8 mouse cellular contexts compared by ENCODE assay signal in the genomic region with DNA sequence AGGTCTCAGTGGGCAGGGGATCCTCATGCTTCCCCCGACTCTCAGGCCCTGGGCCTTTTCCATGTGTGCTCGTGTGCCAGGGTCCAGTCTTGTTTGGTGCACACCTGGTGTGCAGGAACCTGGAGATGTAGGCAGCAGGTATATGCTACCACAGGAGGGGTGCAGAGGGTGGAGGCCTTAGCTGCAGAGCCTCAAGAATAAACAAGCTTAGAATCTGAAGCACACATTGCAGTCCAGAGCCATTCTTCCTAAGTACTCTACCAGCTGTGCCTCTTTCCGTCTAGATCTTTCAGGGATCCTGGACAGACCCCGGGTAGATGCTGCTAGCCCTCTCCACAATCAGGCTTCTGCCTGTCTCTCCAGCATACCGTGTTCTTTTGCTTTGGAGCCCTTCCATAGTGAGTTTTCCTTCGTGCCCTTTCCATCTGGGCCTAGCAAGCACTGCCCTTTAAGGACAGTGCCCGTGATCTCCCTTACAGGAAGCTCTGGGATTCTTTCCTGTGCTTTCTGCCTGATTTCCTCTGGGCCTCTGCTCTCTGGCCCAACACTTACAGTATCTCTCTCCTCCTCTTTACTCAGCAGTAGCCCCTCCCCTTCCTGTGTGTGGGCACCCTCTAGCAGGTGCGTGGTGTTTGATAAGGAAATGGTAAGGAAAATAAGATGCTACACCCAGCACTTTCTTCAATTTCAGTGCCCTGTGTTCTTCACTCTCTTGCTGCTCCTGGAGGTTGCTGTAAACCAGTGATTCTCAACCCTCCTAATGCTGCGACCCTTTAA. TPM values are rescaled to one million over a fixed set of nuclear protein-coding genes. Genes with fewer than 3 reads are reported as not detected.
A peak's percentile ranks its signal among the peaks of the same experiment; 100 is the strongest.
DNase-seq lines count a peak whose midpoint lies in the region; ATAC-seq and TF ChIP-seq lines count a peak whose summit lies in the region.

No protein-coding gene starts in this region.

- DNase-seq in lung, embryonic 14.5 days: no peak
- DNase-seq in lung, postnatal 14 days: no peak
- peak; percentile 50 for DNase-seq in stomach, postnatal 0 days (ENCODE audit: low spot score)
- no peak for DNase-seq in layer of hippocampus, adult 8-10 months (ENCODE audit: low spot score in 2 of 2)
- no peak for DNase-seq in kidney, adult 2 months

- no peaks in the 10 kb centered on the region for H3K4me1 ChIP-seq in lung, embryonic 14.5 days (ENCODE audit: insufficient read depth)
- H3K4me1 ChIP-seq in erythroblast, embryonic 14.5 days (ENCODE audit: control insufficient read depth): peaks cover 82% of the 10 kb centered on the region
- H3K4me1 ChIP-seq in liver, embryonic 12.5 days: peaks cover 81% of the 10 kb centered on the region
- H3K4me1 ChIP-seq in stomach, postnatal 0 days (replicated peaks; ENCODE audit: control insufficient read depth, insufficient read depth): no peaks in the 10 kb centered on the region
- H3K4me1 ChIP-seq in kidney, adult 2 months (ENCODE audit: control insufficient read depth, insufficient read depth, low read length): no peaks in the 10 kb centered on the region

- no peak overlapping the region for H3K4me2 ChIP-seq in lung, embryonic 14.5 days
- peak overlapping the region; percentile 65 for H3K4me2 ChIP-seq in liver, embryonic 12.5 days
- no peak overlapping the region for H3K4me2 ChIP-seq in stomach, postnatal 0 days (replicated peaks; ENCODE audit: low read depth)

- H3K9ac ChIP-seq in lung, embryonic 14.5 days: no peak overlapping the region
- H3K9ac ChIP-seq in liver, embryonic 12.5 days: peak overlapping the region; percentile 61
- no peak overlapping the region for H3K9ac ChIP-seq in stomach, postnatal 0 days (ENCODE audit: low read length)

- peaks cover 78% of the 10 kb centered on the region for H3K36me3 ChIP-seq in lung, embryonic 14.5 days (ENCODE audit: insufficient read depth)
- H3K36me3 ChIP-seq in erythroblast, embryonic 14.5 days (ENCODE audit: control insufficient read depth): peaks cover 99% of the 10 kb centered on the region
- peaks cover 95% of the 10 kb centered on the region for H3K36me3 ChIP-seq in liver, embryonic 12.5 days
- peaks cover 18% of the 10 kb centered on the region for H3K36me3 ChIP-seq in stomach, postnatal 0 days (ENCODE audit: control insufficient read depth, insufficient read depth, low read length)
- peaks cover 9% of the 10 kb centered on the region for H3K36me3 ChIP-seq in kidney, adult 2 months (ENCODE audit: control insufficient read depth, insufficient read depth, low read length)

- no peak for TF ChIP-seq POLR2A in kidney, adult 2 months (IDR thresholded peaks at IDR 0.05; ENCODE audit: low read depth, low read length)

- no peak overlapping the region for H3K27ac ChIP-seq in lung, embryonic 14.5 days (ENCODE audit: low read depth)
- H3K27ac ChIP-seq in liver, embryonic 12.5 days: peak overlapping the region; percentile 96
- no peak overlapping the region for H3K27ac ChIP-seq in stomach, postnatal 0 days (replicated peaks)
- no peak overlapping the region for H3K27ac ChIP-seq in kidney, adult 2 months (ENCODE audit: insufficient read depth, low read depth, low read length)

- no peaks in the 10 kb centered on the region for H3K9me3 ChIP-seq in lung, embryonic 14.5 days (ENCODE audit: low read depth, low read length)
- H3K9me3 ChIP-seq in erythroblast, embryonic 14.5 days (ENCODE audit: control insufficient read depth, low read length): no peaks in the 10 kb centered on the region
- H3K9me3 ChIP-seq in liver, embryonic 12.5 days (replicated peaks): no peaks in the 10 kb centered on the region
- H3K9me3 ChIP-seq in stomach, postnatal 0 days (ENCODE audit: control insufficient read depth, low read length): no peaks in the 10 kb centered on the region

- H3K4me3 ChIP-seq in lung, embryonic 14.5 days (ENCODE audit: low read depth, low read length): no peak overlapping the region
- peak overlapping the region; percentile 52 for H3K4me3 ChIP-seq in erythroblast, embryonic 14.5 days (replicated peaks)
- peak overlapping the region; percentile 24 for H3K4me3 ChIP-seq in liver, embryonic 12.5 days
- H3K4me3 ChIP-seq in stomach, postnatal 0 days (ENCODE audit: low read depth, low read length): no peak overlapping the region
- H3K4me3 ChIP-seq in kidney, adult 2 months (ENCODE audit: insufficient read depth, low read depth, low read length): no peak overlapping the region

- 0 out of 2 replicates have a peak, but pooled peaks have one; percentile 17 for ATAC-seq in lung, embryonic 14.5 days (ENCODE audit: insufficient read depth)
- peak; percentile 93 for ATAC-seq in liver, embryonic 12.5 days
- peak; percentile 75 for ATAC-seq in stomach, postnatal 0 days (ENCODE audit: low FRiP score, low TSS enrichment)
- no peak for ATAC-seq in cerebellum, adult (ENCODE audit: insufficient number of reproducible peaks, low FRiP score, low TSS enrichment)

- H3K27me3 ChIP-seq in lung, embryonic 14.5 days (ENCODE audit: insufficient read depth, low read length): no peaks in the 10 kb centered on the region
- H3K27me3 ChIP-seq in erythroblast, embryonic 14.5 days (ENCODE audit: control insufficient read depth): no peaks in the 10 kb centered on the region
- no peaks in the 10 kb centered on the region for H3K27me3 ChIP-seq in liver, embryonic 12.5 days (replicated peaks)
- H3K27me3 ChIP-seq in stomach, postnatal 0 days (ENCODE audit: control insufficient read depth, insufficient read depth, low read length): no peaks in the 10 kb centered on the region
- H3K27me3 ChIP-seq in kidney, adult 2 months (replicated peaks; ENCODE audit: control insufficient read depth, insufficient read depth, low read length): no peaks in the 10 kb centered on the region

- TF ChIP-seq EP300 in stomach, postnatal 0 days (optimal IDR thresholded peaks at IDR 0.05): no peak

- no peak for TF ChIP-seq CTCF in lung, embryonic 14.5 days (IDR thresholded peaks at IDR 0.05; ENCODE audit: low read depth)
- no peak for TF ChIP-seq CTCF in stomach, postnatal 0 days (IDR thresholded peaks at IDR 0.05; ENCODE audit: low read depth)
- no peak for TF ChIP-seq CTCF in kidney, adult 2 months (conservative IDR thresholded peaks at IDR 0.05; ENCODE audit: insufficient read depth, insufficient read length, low read depth, low read length)

- WGBS in lung, embryonic 14.5 days: 75% methylated on average over 9 of the region's 9 CpGs
- WGBS in liver, embryonic 12.5 days (ENCODE audit: insufficient replicate concordance): 39% methylated on average over 9 of the region's 9 CpGs
- WGBS in stomach, postnatal 0 days: 69% methylated on average over 9 of the region's 9 CpGs
- 73% methylated on average over 9 of the region's 9 CpGs for WGBS in kidney, adult 2 months

RNA-seq across cellular contexts. Expression of a gene that starts 9.1 kb away (rescaled TPM):
- 6.1 and 7.2 TPM in 2 replicates for polyA plus RNA-seq in lung, embryonic 14.5 days (2014; fragmentation: Nextera tagmentation; extraction: Ambion mirVana)
- 0.01 and 0.02 TPM in 2 replicates for polyA plus RNA-seq in erythroblast, embryonic 14.5 days (2012)
- 0.64 and 0.77 TPM in 2 replicates for polyA plus RNA-seq in liver, embryonic 12.5 days (2016; fragmentation: Nextera tagmentation; extraction: Ambion mirVana)
- 30.8 and 33.8 TPM in 2 replicates for polyA plus RNA-seq in stomach, postnatal 0 days (2015; fragmentation: Nextera tagmentation; extraction: Ambion mirVana)
- under 1 TPM; 0.16 to 0.39 (median 0.23) TPM for total RNA-seq in layer of hippocampus, adult 8-10 months (2022)
- polyA plus RNA-seq in kidney, adult 2 months (2012; rRNA removed): 0.74 and 1.6 TPM in 2 replicates

Comparison
In these comparisons a context has a peak if more than half of its experiments do, and no peak if none do; other contexts are left out.
1. H3K4me3 ChIP-seq: peak in erythroblast, embryonic 14.5 days (single experiment) and liver, embryonic 12.5 days (single experiment); none in lung, embryonic 14.5 days (single experiment), stomach, postnatal 0 days (single experiment) and kidney, adult 2 months (single experiment).